In the genomic region with DNA sequence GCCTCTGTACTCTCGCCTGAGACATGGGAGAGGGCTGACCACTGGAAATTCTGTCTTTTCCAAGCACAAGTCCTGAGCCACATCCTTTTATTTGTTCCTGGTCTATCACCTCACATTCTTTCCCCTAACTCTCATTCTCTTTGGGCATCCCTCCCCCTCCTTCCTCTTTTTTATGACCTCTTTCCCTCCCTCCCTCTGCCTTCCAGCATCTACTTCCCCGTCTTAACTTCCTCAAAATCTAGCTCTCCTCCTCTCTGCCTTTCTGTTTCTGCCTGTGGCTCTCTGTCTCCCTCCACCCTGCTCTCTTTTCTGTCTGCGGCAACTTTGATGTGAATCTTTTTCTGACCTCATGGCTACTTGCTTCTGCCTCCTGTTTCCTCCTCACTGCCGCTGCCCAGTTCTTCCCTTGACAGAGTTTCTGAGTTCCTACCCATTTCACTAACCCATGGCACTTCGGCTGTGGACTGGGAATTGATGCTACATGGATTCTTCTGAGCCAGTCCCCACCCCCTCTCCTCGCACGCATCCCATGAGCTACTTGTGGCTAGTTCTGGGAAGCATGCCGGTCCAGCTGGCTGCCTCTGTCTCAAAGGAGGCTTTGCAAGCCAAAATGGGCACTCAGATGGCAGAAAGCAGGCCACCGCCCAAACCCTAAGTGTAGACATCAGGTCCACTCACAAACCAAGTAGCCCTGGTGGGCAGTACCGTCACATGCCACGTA, we compare ENCODE assay signal across 22 mouse cellular contexts. TPM values are rescaled to one million over a fixed set of nuclear protein-coding genes. Genes with fewer than 3 reads are reported as not detected.
DNase-seq lines count a peak whose midpoint lies in the region; ATAC-seq and TF ChIP-seq lines count a peak whose summit lies in the region.
"Had no signal": no experiment of that assay in that cellular context is flagged by ENCODE, and none has a peak within 500 bp of the region (broad histone marks: within the 10 kb centered on the region; RNA-seq: fewer than 3 reads in every experiment).

No protein-coding gene starts in this region.

- H3K9ac ChIP-seq in midbrain, postnatal 0 days (replicated peaks; ENCODE audit: low read length, poor library complexity, severe bottlenecking), result no peak overlapping the region
- no peak overlapping the region for H3K9ac ChIP-seq in midbrain, embryonic 13.5 days (replicated peaks)
- no peak overlapping the region for H3K9ac ChIP-seq in forebrain, postnatal 0 days
- H3K9ac ChIP-seq: embryonic facial prominence, embryonic 15.5 days; forebrain, embryonic 15.5 days; hindbrain, embryonic 14.5 days; liver, embryonic 12.5 days; lung, embryonic 15.5 days had no signal

- H3K9me3 ChIP-seq in midbrain, postnatal 0 days (ENCODE audit: low read length), result no peaks in the 10 kb centered on the region
- H3K9me3 ChIP-seq in midbrain, embryonic 13.5 days, result no peaks in the 10 kb centered on the region
- H3K9me3 ChIP-seq in forebrain, postnatal 0 days (ENCODE audit: low read length), result no peaks in the 10 kb centered on the region
- H3K9me3 ChIP-seq: embryonic facial prominence, embryonic 15.5 days; forebrain, embryonic 15.5 days; liver, embryonic 12.5 days; lung, embryonic 15.5 days had no signal

- WGBS in midbrain, postnatal 0 days, result 83% methylated on average over 11 of the region's 11 CpGs
- 83% methylated on average over 11 of the region's 11 CpGs for WGBS in midbrain, embryonic 13.5 days
- WGBS in forebrain, postnatal 0 days, result 78% methylated on average over 11 of the region's 11 CpGs

- intact Hi-C loops in gastrocnemius, postnatal 14 days (cut with DNase I; ENCODE audit: low total_unique reads), result no loop called here

- H3K36me3 ChIP-seq in midbrain, postnatal 0 days (ENCODE audit: insufficient read depth, low read length), result no peaks in the 10 kb centered on the region
- no peaks in the 10 kb centered on the region for H3K36me3 ChIP-seq in midbrain, embryonic 13.5 days
- no peaks in the 10 kb centered on the region for H3K36me3 ChIP-seq in myocyte (ENCODE audit: control insufficient read depth, insufficient read depth)
- H3K36me3 ChIP-seq in forebrain, postnatal 0 days (ENCODE audit: insufficient read depth), result no peaks in the 10 kb centered on the region
- H3K36me3 ChIP-seq: embryonic facial prominence, embryonic 15.5 days; forebrain, embryonic 15.5 days; liver, embryonic 12.5 days; lung, embryonic 15.5 days had no signal

- no peak for TF ChIP-seq POLR2A in myocyte (IDR thresholded peaks at IDR 0.05; ENCODE audit: insufficient read length, low read depth)

- no peaks in the 10 kb centered on the region for H3K4me1 ChIP-seq in midbrain, postnatal 0 days (ENCODE audit: insufficient read depth, low read length)
- peaks cover 4% of the 10 kb centered on the region; the same call in 1 of the 2 replicates for H3K4me1 ChIP-seq in midbrain, embryonic 13.5 days (replicated peaks)
- no peaks in the 10 kb centered on the region for H3K4me1 ChIP-seq in forebrain, postnatal 0 days (ENCODE audit: insufficient read depth)
- H3K4me1 ChIP-seq: liver, embryonic 12.5 days; lung, embryonic 15.5 days had no signal

- ATAC-seq in midbrain, postnatal 0 days (ENCODE audit: low FRiP score), result no peak
- no peak for ATAC-seq in midbrain, embryonic 13.5 days
- no peak for ATAC-seq in forebrain, postnatal 0 days
- ATAC-seq: forebrain, embryonic 15.5 days; intestine, postnatal 0 days; liver, embryonic 12.5 days had no signal

- H3K79me2 ChIP-seq in myocyte (ENCODE audit: control insufficient read depth, insufficient read depth), result no peaks in the 10 kb centered on the region

- H3K4me3 ChIP-seq in midbrain, postnatal 0 days (ENCODE audit: low read depth, low read length), result no peak overlapping the region
- no peak overlapping the region for H3K4me3 ChIP-seq in midbrain, embryonic 13.5 days (replicated peaks)
- no peak overlapping the region for H3K4me3 ChIP-seq in myocyte
- no peak overlapping the region for H3K4me3 ChIP-seq in forebrain, postnatal 0 days (ENCODE audit: low read depth, low read length)
- H3K4me3 ChIP-seq: embryonic facial prominence, embryonic 15.5 days; forebrain, embryonic 15.5 days; liver, embryonic 12.5 days; lung, embryonic 15.5 days had no signal

- no peak overlapping the region for H3K27ac ChIP-seq in midbrain, postnatal 0 days (ENCODE audit: low read depth, low read length)
- no peak overlapping the region for H3K27ac ChIP-seq in midbrain, embryonic 13.5 days
- no peak overlapping the region for H3K27ac ChIP-seq in forebrain, postnatal 0 days (ENCODE audit: low read depth, low read length)
- H3K27ac ChIP-seq: embryonic facial prominence, embryonic 15.5 days; forebrain, embryonic 15.5 days; hindbrain, embryonic 14.5 days; liver, embryonic 12.5 days; lung, embryonic 15.5 days had no signal

- peak; percentile 20 for DNase-seq in gastrocnemius, adult 18-20 months (ENCODE audit: low spot score)
- no peak for DNase-seq in gastrocnemius, postnatal 4 days (ENCODE audit: low spot score in 2 of 2)
- peak; percentile 58 for DNase-seq in midbrain, postnatal 0 days (ENCODE audit: low spot score)
- peak; percentile 45 for DNase-seq in gastrocnemius, postnatal 14 days
- DNase-seq in testis, postnatal 14 days (ENCODE audit: low spot score), result no peak
- DNase-seq in forebrain, postnatal 0 days, result no peak
- DNase-seq: adrenal gland, postnatal 14 days; kidney, postnatal 36 days had no signal

- no peak overlapping the region for H3ac ChIP-seq in myocyte (ENCODE audit: control insufficient read depth, insufficient read length)

- H3K27me3 ChIP-seq in midbrain, postnatal 0 days (ENCODE audit: insufficient read depth, low read length), result no peaks in the 10 kb centered on the region
- no peaks in the 10 kb centered on the region for H3K27me3 ChIP-seq in midbrain, embryonic 13.5 days
- no peaks in the 10 kb centered on the region for H3K27me3 ChIP-seq in myocyte (ENCODE audit: control insufficient read depth, insufficient read depth, insufficient read length)
- H3K27me3 ChIP-seq in forebrain, postnatal 0 days (ENCODE audit: insufficient read depth, low read length), result no peaks in the 10 kb centered on the region; the same call in 1 of the 2 replicates
- H3K27me3 ChIP-seq: embryonic facial prominence, embryonic 15.5 days; forebrain, embryonic 15.5 days; lung, embryonic 15.5 days had no signal

- H3K4me2 ChIP-seq in midbrain, postnatal 0 days (ENCODE audit: low read depth, low read length, poor library complexity, severe bottlenecking), result no peak overlapping the region
- H3K4me2 ChIP-seq in midbrain, embryonic 13.5 days (replicated peaks), result no peak overlapping the region
- peak overlapping the region; percentile 30 for H3K4me2 ChIP-seq in myocyte (ENCODE audit: low read depth)
- H3K4me2 ChIP-seq in forebrain, postnatal 0 days (ENCODE audit: low read depth), result no peak overlapping the region
- H3K4me2 ChIP-seq: embryonic facial prominence, embryonic 15.5 days; forebrain, embryonic 15.5 days; hindbrain, embryonic 14.5 days; liver, embryonic 12.5 days; lung, embryonic 15.5 days; midbrain, embryonic 11.5 days had no signal

- no peak for TF ChIP-seq CTCF in midbrain, postnatal 0 days (IDR thresholded peaks at IDR 0.05)
- no peak for TF ChIP-seq CTCF in forebrain, postnatal 0 days (IDR thresholded peaks at IDR 0.05; ENCODE audit: low read depth)

TF ChIP-seq in myocyte, 11 proteins besides CTCF, POLR2A, EP300 and RAD21:
- TF ChIP-seq CEBPB (IDR thresholded peaks at IDR 0.05; ENCODE audit: insufficient read depth, poor library complexity, severe bottlenecking) (no peak), TCF12 (IDR thresholded peaks at IDR 0.05; ENCODE audit: insufficient read depth, poor library complexity, severe bottlenecking) (no peak), SRF (IDR thresholded peaks at IDR 0.05; ENCODE audit: control insufficient read depth, insufficient read length, low read depth) (no peak), E2F4 (IDR thresholded peaks at IDR 0.05; ENCODE audit: insufficient read depth) (no peak), REST (IDR thresholded peaks at IDR 0.05; ENCODE audit: insufficient read depth, insufficient read length) (no peak), MYOG (IDR thresholded peaks at IDR 0.05; ENCODE audit: control insufficient read depth in 1 of 3, insufficient read depth in 1 of 3, insufficient read length in 2 of 3, low read depth in 2 of 3) (no peak), MYOD1 (IDR thresholded peaks at IDR 0.05; ENCODE audit: control insufficient read depth in 1 of 3, insufficient read length in 2 of 3, low read depth in 2 of 3) (no peak), TCF3 (IDR thresholded peaks at IDR 0.05; ENCODE audit: insufficient read length, low read depth) (no peak), POLR2AphosphoS2 (IDR thresholded peaks at IDR 0.05; ENCODE audit: insufficient read length, low read depth) (no peak), USF1 (IDR thresholded peaks at IDR 0.05; ENCODE audit: low read depth) (no peak), MAX (IDR thresholded peaks at IDR 0.05; ENCODE audit: low read depth) (no peak)

RNA-seq across cellular contexts. Expression of a gene that starts 12.9 kb away (rescaled TPM):
- under 1 TPM in 1 of 2 experiments, not detected in 1; 0.19 TPM for total RNA-seq in gastrocnemius, adult 18-20 months (2021)
- under 1 TPM in 1 of 2 experiments, not detected in 1; 0.12 TPM for total RNA-seq in gastrocnemius, postnatal 4 days (2021)
- total RNA-seq in midbrain, postnatal 0 days (2014; rRNA removed), result 0.05 TPM in 1 of 2 replicates, not detected in the other
- 0.05 TPM in 1 of 2 replicates, not detected in the other for polyA plus RNA-seq in midbrain, postnatal 0 days (2015; fragmentation: Nextera tagmentation; extraction: Ambion mirVana)
- not detected in 2 replicates for polyA plus RNA-seq in midbrain, embryonic 13.5 days (2015; fragmentation: Nextera tagmentation; extraction: Ambion mirVana)
- under 1 TPM in 1 of 2 experiments, not detected in 1; 0.18 TPM for total RNA-seq in gastrocnemius, postnatal 14 days (2021)
- not detected for polyA plus RNA-seq in myocyte (2012; fragmentation: generic; extraction: Trizol)
- total RNA-seq in forebrain, postnatal 0 days (2014; rRNA removed), result not detected in 2 replicates
- not detected in 2 replicates for polyA plus RNA-seq in forebrain, postnatal 0 days (2015; fragmentation: Nextera tagmentation; extraction: Ambion mirVana)
- total RNA-seq: adrenal gland, postnatal 14 days; ES-E14; layer of hippocampus, postnatal 25 days had no signal
- polyA plus RNA-seq: C2C12; embryonic facial prominence, embryonic 15.5 days; forebrain, embryonic 15.5 days; heart, embryonic 16.5 days; liver, embryonic 12.5 days; lung, embryonic 15.5 days; midbrain, embryonic 11.5 days; spleen, adult 2 months had no signal

Comparison
In these comparisons a context has a peak if more than half of its experiments do, and no peak if none do; other contexts are left out.
1. DNase-seq: peak in gastrocnemius, adult 18-20 months (single experiment), midbrain, postnatal 0 days (single experiment) and gastrocnemius, postnatal 14 days (single experiment); none in gastrocnemius, postnatal 4 days (0 of 2), testis, postnatal 14 days (single experiment) and forebrain, postnatal 0 days (single experiment).